Mouse (Mus musculus): ENCODE measurements around the gene Emc6. TPM values are rescaled to one million over a fixed set of nuclear protein-coding genes. Genes with fewer than 3 reads are reported as not detected.

The Emc6 gene
- polyA plus RNA-seq, 1 experiment from 2014 or later, result 135 TPM

GRCm38 (mm10) chr11:73131020-73131419 is 45.8 kb downstream of the Emc6 start:
- H3K36me3 ChIP-seq (ENCODE audit: control insufficient read depth, insufficient read depth, low read length), result peaks cover 11% of the 10 kb centered on the region; the same call in 1 of the 2 replicates
- H3K9me3 ChIP-seq (ENCODE audit: control insufficient read depth, low read length), result no peaks in the 10 kb centered on the region; the same call in 1 of the 2 replicates
- no peak overlapping the region for H3K27ac ChIP-seq (ENCODE audit: low read depth, low read length)
- H3K4me3 ChIP-seq (ENCODE audit: low read depth, low read length), result no peak overlapping the region
- DNase-seq (ENCODE audit: low spot score) (no peak), ATAC-seq (replicated peaks; ENCODE audit: low FRiP score) (no peak)
- peaks cover 3% of the 10 kb centered on the region; the same call in 1 of the 2 replicates for H3K4me1 ChIP-seq (replicated peaks; ENCODE audit: control insufficient read depth, insufficient read depth, low read length)
- 87% methylated on average over 7 of the region's 7 CpGs for WGBS
- H3K27me3 ChIP-seq (ENCODE audit: control insufficient read depth, insufficient read depth, low read length), result no peaks in the 10 kb centered on the region
- H3K9ac ChIP-seq (ENCODE audit: low read length), result no peak overlapping the region
- H3K4me2 ChIP-seq (ENCODE audit: low read depth, low read length, severe bottlenecking), result no peak overlapping the region

DNA sequence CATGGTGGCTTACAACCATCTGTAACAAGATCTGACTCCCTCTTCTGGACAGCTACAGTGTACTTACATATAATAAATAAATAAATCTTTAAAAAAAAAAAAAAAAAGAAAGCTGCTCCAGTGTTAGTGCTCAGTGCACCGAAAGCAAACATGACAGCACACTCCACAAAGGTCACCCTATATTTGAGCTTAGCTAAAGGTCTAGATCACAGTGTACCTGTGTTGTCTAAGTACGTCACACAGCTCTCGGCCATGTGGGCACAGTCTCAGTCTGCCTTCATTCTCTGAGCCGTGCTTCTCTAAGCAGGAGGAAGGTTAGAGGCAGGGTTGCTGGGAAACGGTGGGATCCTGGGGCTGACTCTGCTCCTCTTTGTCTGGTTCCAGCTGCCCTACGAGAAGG is 50.3 kb downstream of the Emc6 start:
- H3K4me2 ChIP-seq (ENCODE audit: low read depth, low read length, severe bottlenecking), result no peak overlapping the region
- no peak overlapping the region for H3K4me3 ChIP-seq (ENCODE audit: low read depth, low read length)
- no peak for ATAC-seq (replicated peaks; ENCODE audit: low FRiP score)
- no peak overlapping the region for H3K27ac ChIP-seq (ENCODE audit: low read depth, low read length)
- WGBS, result 95% methylated on average over 6 of the region's 6 CpGs
- no peaks in the 10 kb centered on the region for H3K36me3 ChIP-seq (ENCODE audit: control insufficient read depth, insufficient read depth, low read length)
- H3K9me3 ChIP-seq (ENCODE audit: control insufficient read depth, low read length), result no peaks in the 10 kb centered on the region
- no peaks in the 10 kb centered on the region for H3K27me3 ChIP-seq (ENCODE audit: control insufficient read depth, insufficient read depth, low read length)
- DNase-seq (ENCODE audit: low spot score), result no peak
- H3K9ac ChIP-seq (ENCODE audit: low read length), result no peak overlapping the region
- H3K4me1 ChIP-seq (replicated peaks; ENCODE audit: control insufficient read depth, insufficient read depth, low read length), result no peaks in the 10 kb centered on the region

Other genes starting within 250 kb of the Emc6 start
- 0.73 and 1.3 TPM in 2 replicates for gene Atp2a3, start 215.9 kb downstream of the Emc6 start, polyA plus RNA-seq (2014; fragmentation: Nextera tagmentation; extraction: Ambion mirVana)
- 1.1 and 1.6 TPM in 2 replicates for gene P2rx1, start 177.9 kb downstream of the Emc6 start, polyA plus RNA-seq (2014; fragmentation: Nextera tagmentation; extraction: Ambion mirVana)
- gene Camkk1, start 158.0 kb downstream of the Emc6 start, polyA plus RNA-seq (2014; fragmentation: Nextera tagmentation; extraction: Ambion mirVana), result 4.7 and 5.2 TPM in 2 replicates
- 12.6 and 13.2 TPM in 2 replicates for gene Ncbp3, start 129.3 kb downstream of the Emc6 start, polyA plus RNA-seq (2014; fragmentation: Nextera tagmentation; extraction: Ambion mirVana)
- 0.36 and 0.64 TPM in 2 replicates for gene Itgae, start 86.5 kb downstream of the Emc6 start, polyA plus RNA-seq (2014; fragmentation: Nextera tagmentation; extraction: Ambion mirVana)
- 22.0 and 23.6 TPM in 2 replicates for gene Haspin, start 38.7 kb downstream of the Emc6 start, polyA plus RNA-seq (2014; fragmentation: Nextera tagmentation; extraction: Ambion mirVana)
- 0.12 TPM in 1 of 2 replicates, not detected in the other for gene P2rx5, start 16.6 kb downstream of the Emc6 start, polyA plus RNA-seq (2014; fragmentation: Nextera tagmentation; extraction: Ambion mirVana)
- gene Tax1bp3, start within 50 bp of the Emc6 start, polyA plus RNA-seq (2014; fragmentation: Nextera tagmentation; extraction: Ambion mirVana), result 157 and 171 TPM in 2 replicates
- 19.7 and 19.8 TPM in 2 replicates for gene Ctns, start 22.0 kb upstream of the Emc6 start, polyA plus RNA-seq (2014; fragmentation: Nextera tagmentation; extraction: Ambion mirVana)
- 0.72 and 1.0 TPM in 2 replicates for gene Shpk, start 22.4 kb upstream of the Emc6 start, polyA plus RNA-seq (2014; fragmentation: Nextera tagmentation; extraction: Ambion mirVana)
- gene Trpv1, start 57.3 kb upstream of the Emc6 start, polyA plus RNA-seq (2014; fragmentation: Nextera tagmentation; extraction: Ambion mirVana), result not detected in 2 replicates
- gene Trpv3, start 90.4 kb upstream of the Emc6 start, polyA plus RNA-seq (2014; fragmentation: Nextera tagmentation; extraction: Ambion mirVana), result not detected in 2 replicates
- 0.12 TPM in 1 of 2 replicates, not detected in the other for gene Aspa, start 152.6 kb upstream of the Emc6 start, polyA plus RNA-seq (2014; fragmentation: Nextera tagmentation; extraction: Ambion mirVana)
- not detected in 2 replicates for gene Gm49340, start 152.7 kb upstream of the Emc6 start, polyA plus RNA-seq (2014; fragmentation: Nextera tagmentation; extraction: Ambion mirVana)
- not detected in 2 replicates for gene Spata22, start 152.7 kb upstream of the Emc6 start, polyA plus RNA-seq (2014; fragmentation: Nextera tagmentation; extraction: Ambion mirVana)
- not detected in 2 replicates for gene Olfr20, start 173.7 kb upstream of the Emc6 start, polyA plus RNA-seq (2014; fragmentation: Nextera tagmentation; extraction: Ambion mirVana)
- not detected in 2 replicates for gene Olfr376, start 194.2 kb upstream of the Emc6 start, polyA plus RNA-seq (2014; fragmentation: Nextera tagmentation; extraction: Ambion mirVana)
- gene Olfr1, start 222.6 kb upstream of the Emc6 start, polyA plus RNA-seq (2014; fragmentation: Nextera tagmentation; extraction: Ambion mirVana), result not detected in 2 replicates